Mouse (Mus musculus) lung, postnatal 0 days (tissue): ENCODE measurements at regions not wholly inside any gene's neighbourhood (a gene's known extent, or its start where the extent isn't known, plus 50 kb on each side); places are given as distances from the start of the nearest gene placed in this dataset.

Source experiments
- ATAC-seq: fragments of 200-750 bp; cut with Nextera tagmentation; 2 replicates; pipeline ENCODE4 v1.8.0; 2017; ENCODE audit warnings: moderate library complexity
- DNase-seq: peaks from one replicate; pipeline ENCODE4 v3.0.0-alpha.2; 2016; ENCODE audit warnings: low spot score
- H3K27ac ChIP-seq: fragments of 300-500 bp; sonication (generic); 2 replicates; pipeline ENCODE4 v1.5.1; 2014; ENCODE audit warnings: antibody characterized with exemption, mild to moderate bottlenecking, low read length, mixed read lengths
- H3K27me3 ChIP-seq: fragments of 300-500 bp; sonication (generic); replicated peaks from 2 replicates; pipeline ENCODE4 v1.6.1; 2014; ENCODE audit warnings: low read length, mixed read lengths; ENCODE audit not compliant: insufficient read depth
- H3K36me3 ChIP-seq: fragments of 300-500 bp; sonication (generic); 2 replicates; pipeline ENCODE4 v1.6.1; 2014; ENCODE audit warnings: low read length, mixed read lengths; ENCODE audit not compliant: insufficient read depth
- H3K4me1 ChIP-seq: fragments of 300-500 bp; sonication (generic); 2 replicates; pipeline ENCODE4 v1.6.1; 2014; ENCODE audit warnings: antibody characterized with exemption, low read depth, low read length, mixed read lengths; ENCODE audit not compliant: insufficient read depth
- H3K4me2 ChIP-seq: fragments of 300-500 bp; sonication (generic); replicated peaks from 2 replicates; pipeline ENCODE4 v1.6.1; 2014; ENCODE audit warnings: low read depth, mild to moderate bottlenecking, low read length, moderate library complexity, mixed read lengths
- H3K4me3 ChIP-seq: fragments of 300-500 bp; sonication (generic); 2 replicates; pipeline ENCODE4 v1.5.1; 2014; ENCODE audit warnings: low read depth, low read length
- H3K9ac ChIP-seq: fragments of 300-500 bp; sonication (generic); replicated peaks from 2 replicates; pipeline ENCODE4 v1.6.1; 2014; ENCODE audit warnings: low read depth, mild to moderate bottlenecking
- H3K9me3 ChIP-seq: fragments of 300-500 bp; sonication (generic); 2 replicates; pipeline ENCODE4 v1.6.1; 2016; ENCODE audit warnings: low read length, mixed read lengths
- CTCF ChIP-seq: IDR thresholded peaks from 2 replicates; pipeline ENCODE4 v1.5.1; 2016; ENCODE audit warnings: antibody characterized with exemption, mild to moderate bottlenecking
- EP300 ChIP-seq: IDR thresholded peaks from 2 replicates; pipeline ENCODE4 v1.6.1; 2016; ENCODE audit warnings: antibody characterized with exemption, mild to moderate bottlenecking, control low read depth
- WGBS: fragments of 180-500 bp; shearing (Covaris S2); extraction: QIAGEN DNeasy Blood & Tissue Kit; methylation state at CpG from one replicate; pipeline ENCODE4 v1.1.7; 2014; 5-methylcytosine and 5-hydroxymethylcytosine counted together

GRCm38 (mm10) chr6:36058206-36058605 lies 329.7 kb upstream of the Chrm2 start:
- H3K9me3 ChIP-seq, result no peaks in the 10 kb centered on the region

GRCm38 (mm10) chr6:36060411-36060810 lies 327.5 kb upstream of the Chrm2 start:
- Histone ChIP-seq H3K4me2 (no peak overlapping the region), H3K4me3 (no peak overlapping the region), H3K36me3 (no peaks in the 10 kb centered on the region), H3K9me3 (no peaks in the 10 kb centered on the region), H3K9ac (no peak overlapping the region), H3K27ac (no peak overlapping the region), H3K4me1 (no peaks in the 10 kb centered on the region), H3K27me3 (no peaks in the 10 kb centered on the region)
- WGBS, result 52% methylated on average over 1 of the region's 1 CpGs
- TF ChIP-seq CTCF (no peak), EP300 (no peak)
- ATAC-seq, result no peak
- no peak for DNase-seq

More at GRCm38 (mm10) chr6:36058206-36058605, 329.7 kb upstream of the Chrm2 start:
- no peak overlapping the region for H3K4me2 ChIP-seq
- no peaks in the 10 kb centered on the region for H3K27me3 ChIP-seq
- no peaks in the 10 kb centered on the region for H3K36me3 ChIP-seq
- H3K4me1 ChIP-seq, result no peaks in the 10 kb centered on the region
- no peak overlapping the region for H3K27ac ChIP-seq
- DNase-seq, result no peak
- ATAC-seq, result no peak
- no peak overlapping the region for H3K4me3 ChIP-seq
- no peak overlapping the region for H3K9ac ChIP-seq
- no peak for TF ChIP-seq CTCF
- no peak for TF ChIP-seq EP300

- Histone ChIP-seq H3K4me3 (no peak overlapping the region), H3K27me3 (no peaks in the 10 kb centered on the region), H3K4me1 (no peaks in the 10 kb centered on the region), H3K27ac (no peak overlapping the region), H3K9ac (no peak overlapping the region), H3K9me3 (no peaks in the 10 kb centered on the region), H3K4me2 (no peak overlapping the region), H3K36me3 (no peaks in the 10 kb centered on the region)
- TF ChIP-seq EP300, result no peak
- TF ChIP-seq CTCF, result no peak
- 93% methylated on average over 1 of the region's 1 CpGs for WGBS
- DNase-seq (no peak), ATAC-seq (no peak)
Observed at GRCm38 (mm10) chr6:36064919-36065318, 323.0 kb upstream of the Chrm2 start.

GRCm38 (mm10) chr6:36068690-36069089 lies 319.2 kb upstream of the Chrm2 start:
- Histone ChIP-seq H3K36me3 (no peaks in the 10 kb centered on the region), H3K4me1 (no peaks in the 10 kb centered on the region), H3K9me3 (no peaks in the 10 kb centered on the region), H3K9ac (no peak overlapping the region), H3K4me2 (no peak overlapping the region), H3K27me3 (no peaks in the 10 kb centered on the region), H3K4me3 (no peak overlapping the region), H3K27ac (no peak overlapping the region)
- 52% methylated on average over 2 of the region's 2 CpGs for WGBS
- TF ChIP-seq EP300, result no peak
- no peak for TF ChIP-seq CTCF
- peak; percentile 4 for DNase-seq
- no peak for ATAC-seq

GRCm38 (mm10) chr6:36079559-36079958 lies 308.3 kb upstream of the Chrm2 start:
- no peak overlapping the region for H3K4me2 ChIP-seq
- TF ChIP-seq CTCF (no peak), EP300 (no peak)
- H3K36me3 ChIP-seq, result no peaks in the 10 kb centered on the region
- 62% methylated on average over 5 of the region's 5 CpGs for WGBS
- DNase-seq (no peak), ATAC-seq (no peak)
- no peak overlapping the region for H3K4me3 ChIP-seq
- H3K9ac ChIP-seq, result no peak overlapping the region
- no peak overlapping the region for H3K27ac ChIP-seq
- no peaks in the 10 kb centered on the region for H3K9me3 ChIP-seq
- no peaks in the 10 kb centered on the region for H3K4me1 ChIP-seq
- H3K27me3 ChIP-seq, result no peaks in the 10 kb centered on the region

- Histone ChIP-seq H3K4me1 (no peaks in the 10 kb centered on the region), H3K27ac (no peak overlapping the region), H3K36me3 (no peaks in the 10 kb centered on the region), H3K9me3 (no peaks in the 10 kb centered on the region), H3K9ac (no peak overlapping the region), H3K4me2 (no peak overlapping the region), H3K4me3 (no peak overlapping the region), H3K27me3 (no peaks in the 10 kb centered on the region)
- ATAC-seq, result no peak
- WGBS, result 85% methylated on average over 2 of the region's 2 CpGs
- TF ChIP-seq CTCF, result no peak
- no peak for TF ChIP-seq EP300
- no peak for DNase-seq
Observed at GRCm38 (mm10) chr6:36093584-36093983, 294.3 kb upstream of the Chrm2 start.

GRCm38 (mm10) chr6:36094075-36094474 lies 293.8 kb upstream of the Chrm2 start:
- H3K27me3 ChIP-seq, result no peaks in the 10 kb centered on the region
- no peak overlapping the region for H3K9ac ChIP-seq
- no peak overlapping the region for H3K4me3 ChIP-seq
- no peak overlapping the region for H3K27ac ChIP-seq
- no peaks in the 10 kb centered on the region for H3K9me3 ChIP-seq
- TF ChIP-seq EP300 (no peak), CTCF (no peak)
- WGBS, result 79% methylated on average over 1 of the region's 1 CpGs
- ATAC-seq (no peak), DNase-seq (no peak)
- H3K36me3 ChIP-seq, result no peaks in the 10 kb centered on the region
- no peak overlapping the region for H3K4me2 ChIP-seq
- no peaks in the 10 kb centered on the region for H3K4me1 ChIP-seq
